Mouse (Mus musculus): ENCODE results near the gene Golph3l. TPM values are rescaled to one million over a fixed set of nuclear protein-coding genes. Genes with fewer than 3 reads are reported as not detected.

Golph3l gene
- total RNA-seq, 2 experiments from 2014 or later: 93.1 to 104 TPM

Other genes with a start within 250 kb of the Golph3l start
- gene Setdb1, start 231.7 kb upstream of the Golph3l start, total RNA-seq (2015; ENCODE audit: low replicate concordance): 7.1 and 7.2 TPM in 2 replicates
- gene Setdb1, start 231.7 kb upstream of the Golph3l start, total RNA-seq (2017; ENCODE audit: low replicate concordance): 7.4 and 18.1 TPM in 2 replicates
- not detected in 2 replicates for gene 4930558C23Rik, start 186.1 kb upstream of the Golph3l start, total RNA-seq (2015; ENCODE audit: low replicate concordance)
- gene 4930558C23Rik, start 186.1 kb upstream of the Golph3l start, total RNA-seq (2017; ENCODE audit: low replicate concordance): not detected in 2 replicates
- 57.7 and 75.9 TPM in 2 replicates for gene Arnt, start 154.5 kb upstream of the Golph3l start, total RNA-seq (2015; ENCODE audit: low replicate concordance)
- 53.8 and 74.5 TPM in 2 replicates for gene Arnt, start 154.5 kb upstream of the Golph3l start, total RNA-seq (2017; ENCODE audit: low replicate concordance)
- 3.4 TPM in 1 of 2 replicates, not detected in the other for gene Ctsk, start 89.7 kb upstream of the Golph3l start, total RNA-seq (2015; ENCODE audit: low replicate concordance)
- gene Ctsk, start 89.7 kb upstream of the Golph3l start, total RNA-seq (2017; ENCODE audit: low replicate concordance): not detected in 2 replicates
- gene Ctss, start 62.1 kb upstream of the Golph3l start, total RNA-seq (2015; ENCODE audit: low replicate concordance): 97.3 and 108 TPM in 2 replicates
- 104 and 120 TPM in 2 replicates for gene Ctss, start 62.1 kb upstream of the Golph3l start, total RNA-seq (2017; ENCODE audit: low replicate concordance)
- gene Hormad1, start 29.3 kb upstream of the Golph3l start, total RNA-seq (2015; ENCODE audit: low replicate concordance): not detected in 2 replicates
- gene Hormad1, start 29.3 kb upstream of the Golph3l start, total RNA-seq (2017; ENCODE audit: low replicate concordance): not detected in 2 replicates
- gene Ensa, start 36.1 kb downstream of the Golph3l start, total RNA-seq (2015; ENCODE audit: low replicate concordance): 65.4 and 75.3 TPM in 2 replicates
- 117 and 119 TPM in 2 replicates for gene Ensa, start 36.1 kb downstream of the Golph3l start, total RNA-seq (2017; ENCODE audit: low replicate concordance)
- 161 and 212 TPM in 2 replicates for gene Mcl1, start 69.9 kb downstream of the Golph3l start, total RNA-seq (2015; ENCODE audit: low replicate concordance)
- 104 and 138 TPM in 2 replicates for gene Mcl1, start 69.9 kb downstream of the Golph3l start, total RNA-seq (2017; ENCODE audit: low replicate concordance)
- gene Adamtsl4, start 99.0 kb downstream of the Golph3l start, total RNA-seq (2015; ENCODE audit: low replicate concordance): 0.84 TPM in 1 of 2 replicates, not detected in the other
- gene Adamtsl4, start 99.0 kb downstream of the Golph3l start, total RNA-seq (2017; ENCODE audit: low replicate concordance): 0.39 and 1.2 TPM in 2 replicates
- gene Ecm1, start 150.6 kb downstream of the Golph3l start, total RNA-seq (2015; ENCODE audit: low replicate concordance): 6.5 TPM in 1 of 2 replicates, not detected in the other
- gene Ecm1, start 150.6 kb downstream of the Golph3l start, total RNA-seq (2017; ENCODE audit: low replicate concordance): not detected in 2 replicates
- 0.84 and 15.9 TPM in 2 replicates for gene Tars2, start 171.3 kb downstream of the Golph3l start, total RNA-seq (2015; ENCODE audit: low replicate concordance)
- 8.0 and 20.9 TPM in 2 replicates for gene Tars2, start 171.3 kb downstream of the Golph3l start, total RNA-seq (2017; ENCODE audit: low replicate concordance)
- 23.5 and 24.9 TPM in 2 replicates for gene Rprd2, start 229.9 kb downstream of the Golph3l start, total RNA-seq (2015; ENCODE audit: low replicate concordance)
- 21.3 and 24.0 TPM in 2 replicates for gene Rprd2, start 229.9 kb downstream of the Golph3l start, total RNA-seq (2017; ENCODE audit: low replicate concordance)

Data from erythroid progenitor cell, adult 5-6 weeks (primary cell).